In genomic region chr16:11709382-11709781, GRCm38 (mm10) we compare ENCODE assay signal across 18 mouse cellular contexts.
DNase-seq lines count a peak whose midpoint lies in the region; ATAC-seq lines count a peak whose summit lies in the region.
"Had no signal": no experiment of that assay in that cellular context is flagged by ENCODE, and none has a peak within 500 bp of the region (broad histone marks: within the 10 kb centered on the region; RNA-seq: fewer than 3 reads in every experiment).

No protein-coding gene starts in this region.

- WGBS in heart, embryonic 15.5 days: 78% methylated on average over 4 of the region's 4 CpGs

- no peak overlapping the region for H3K4me2 ChIP-seq in heart, embryonic 15.5 days
- H3K4me2 ChIP-seq: embryonic facial prominence, embryonic 13.5 days; limb, embryonic 12.5 days; midbrain, embryonic 11.5 days had no signal

- H3K9me3 ChIP-seq in heart, embryonic 15.5 days (replicated peaks): no peaks in the 10 kb centered on the region
- H3K9me3 ChIP-seq: embryonic facial prominence, embryonic 13.5 days; limb, embryonic 12.5 days had no signal

- no peak overlapping the region for H3K9ac ChIP-seq in heart, embryonic 15.5 days
- H3K9ac ChIP-seq: embryonic facial prominence, embryonic 13.5 days; limb, embryonic 12.5 days; liver, embryonic 14.5 days had no signal

- peak overlapping the region; percentile 43 for H3K27ac ChIP-seq in heart, embryonic 15.5 days
- H3K27ac ChIP-seq: embryonic facial prominence, embryonic 13.5 days; limb, embryonic 12.5 days; liver, embryonic 14.5 days had no signal

- no peaks in the 10 kb centered on the region for H3K27me3 ChIP-seq in heart, embryonic 15.5 days
- H3K27me3 ChIP-seq in splenic B cell, adult 2 months (ENCODE audit: control insufficient read depth, insufficient read depth, low read length, poor library complexity, severe bottlenecking): no peaks in the 10 kb centered on the region
- H3K27me3 ChIP-seq: embryonic facial prominence, embryonic 13.5 days; limb, embryonic 12.5 days; Patski had no signal

- DNase-seq in heart, postnatal 36 days: no peak
- DNase-seq in lung, postnatal 25 days (ENCODE audit: low spot score): peak; percentile 1
- DNase-seq in lung, postnatal 14 days: no peak
- peak; percentile 21 for DNase-seq in adipocyte (ENCODE audit: low spot score)
- peak; percentile 10 for DNase-seq in splenic B cell, adult 2 months (ENCODE audit: low read depth, low spot score)
- no peak for DNase-seq in urinary bladder, postnatal 14 days (ENCODE audit: low spot score)
- DNase-seq: adrenal gland, postnatal 10 days; gastrocnemius, postnatal 36 days; kidney, adult 18-20 months; kidney, postnatal 10 days; lung, postnatal 36 days; thymus, adult 18-20 months had no signal

- H3K36me3 ChIP-seq in heart, embryonic 15.5 days: no peaks in the 10 kb centered on the region
- H3K36me3 ChIP-seq in splenic B cell, adult 2 months (ENCODE audit: control insufficient read depth, insufficient read depth, low read length, poor library complexity, severe bottlenecking): peaks cover 1% of the 10 kb centered on the region; the same call in 1 of the 2 replicates
- H3K36me3 ChIP-seq: embryonic facial prominence, embryonic 13.5 days; limb, embryonic 12.5 days had no signal

- ATAC-seq in heart, embryonic 15.5 days (replicated peaks; ENCODE audit: insufficient number of reproducible peaks, insufficient read depth, low FRiP score, low read depth): no peak
- ATAC-seq: Patski had no signal

- peaks cover 11% of the 10 kb centered on the region for H3K4me1 ChIP-seq in heart, embryonic 15.5 days (replicated peaks)

- intact Hi-C loops in heart, postnatal 36 days (cut with DNase I): loop anchor here (10.0 kb wide), 1 partner anchor 215 kb away; no protein-coding TSS in a partner anchor

- no peak overlapping the region for H3K4me3 ChIP-seq in heart, embryonic 15.5 days
- H3K4me3 ChIP-seq: embryonic facial prominence, embryonic 13.5 days; limb, embryonic 12.5 days had no signal

Comparison
In these comparisons a context has a peak if more than half of its experiments do, and no peak if none do; other contexts are left out.
1. DNase-seq: peak in lung, postnatal 25 days (single experiment), adipocyte (single experiment) and splenic B cell, adult 2 months (single experiment); none in heart, postnatal 36 days (0 of 2), lung, postnatal 14 days (single experiment) and urinary bladder, postnatal 14 days (single experiment).